Mouse (Mus musculus) C2C12 (cell line): ENCODE results near the gene Arhgef12.

Source experiments
- CEBPB ChIP-seq: IDR thresholded peaks from one replicate; pipeline ENCODE4 v1.6.1; 2011; ENCODE audit warnings: low read depth, mild to moderate bottlenecking, control low read depth, moderate library complexity
- CTCF ChIP-seq: IDR thresholded peaks from one replicate; pipeline ENCODE4 v1.5.1; 2011; ENCODE audit not compliant: control insufficient read depth, insufficient read depth, insufficient read length
- MAX ChIP-seq: IDR thresholded peaks from one replicate; pipeline ENCODE4 v1.6.1; 2011; ENCODE audit warnings: mild to moderate bottlenecking, control low read depth
- MYOD1 ChIP-seq: IDR thresholded peaks from one replicate; pipeline ENCODE4 v1.6.1; 2011; ENCODE audit warnings: low read depth; ENCODE audit not compliant: control insufficient read depth, insufficient read length
- USF1 ChIP-seq: IDR thresholded peaks from one replicate; pipeline ENCODE4 v1.6.1; 2011; ENCODE audit warnings: low read depth, mild to moderate bottlenecking, control low read depth, moderate library complexity

- TF ChIP-seq CTCF (no peak), USF1 (no peak), MYOD1 (no peak), MAX (no peak), CEBPB (no peak)
Observed at GRCm38 (mm10) chr9:42967731-42968130, 139.3 kb downstream of the Arhgef12 start.
